Mouse (Mus musculus): Measurements from ENCODE around the gene Nomo1. TPM values are rescaled to one million over a fixed set of nuclear protein-coding genes. Genes with fewer than 3 reads are reported as not detected.

Nomo1 gene
- polyA plus RNA-seq, 1 experiment from 2014 or later: 19.9 TPM

DNA sequence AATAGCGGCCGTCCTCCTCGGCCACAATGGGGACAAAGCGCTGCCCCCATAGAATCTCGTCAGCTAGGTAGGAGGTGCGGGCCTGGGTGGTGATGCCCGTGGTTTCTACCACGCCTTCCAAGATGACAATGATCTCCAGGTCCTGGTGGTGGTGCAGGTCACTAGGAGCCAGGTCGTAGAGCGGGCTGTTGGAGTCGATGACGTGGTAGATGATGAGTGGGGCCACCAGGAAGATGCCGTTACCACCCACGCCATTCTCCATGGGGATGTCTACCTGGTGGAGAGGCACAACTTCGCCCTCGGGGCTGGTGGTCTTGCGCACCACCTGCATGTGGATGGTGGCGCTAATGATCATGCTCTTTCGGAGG is 65.4 kb downstream of the Nomo1 start:
- Histone ChIP-seq H3K9me3 (ENCODE audit: low read length) (no peaks in the 10 kb centered on the region), H3K4me3 (ENCODE audit: low read depth, low read length) (no peak overlapping the region), H3K9ac (replicated peaks) (no peak overlapping the region), H3K4me1 (ENCODE audit: insufficient read depth) (0 out of 2 replicates have a peak, but pooled peaks cover 4% of the 10 kb centered on the region), H3K36me3 (replicated peaks; ENCODE audit: insufficient read depth, low read length) (no peaks in the 10 kb centered on the region), H3K4me2 (ENCODE audit: low read depth, low read length) (no peak overlapping the region), H3K27ac (ENCODE audit: low read depth) (no peak overlapping the region), H3K27me3 (ENCODE audit: insufficient read depth, low read length) (peaks cover 20% of the 10 kb centered on the region)
- DNase-seq: no peak
- 84% methylated on average over 19 of the region's 19 CpGs for WGBS (ENCODE audit: insufficient replicate concordance)
- no peak for ATAC-seq
- TF ChIP-seq EP300 (IDR thresholded peaks at IDR 0.05; ENCODE audit: low read depth) (no peak), CTCF (IDR thresholded peaks at IDR 0.05; ENCODE audit: low read depth) (no peak)

DNA sequence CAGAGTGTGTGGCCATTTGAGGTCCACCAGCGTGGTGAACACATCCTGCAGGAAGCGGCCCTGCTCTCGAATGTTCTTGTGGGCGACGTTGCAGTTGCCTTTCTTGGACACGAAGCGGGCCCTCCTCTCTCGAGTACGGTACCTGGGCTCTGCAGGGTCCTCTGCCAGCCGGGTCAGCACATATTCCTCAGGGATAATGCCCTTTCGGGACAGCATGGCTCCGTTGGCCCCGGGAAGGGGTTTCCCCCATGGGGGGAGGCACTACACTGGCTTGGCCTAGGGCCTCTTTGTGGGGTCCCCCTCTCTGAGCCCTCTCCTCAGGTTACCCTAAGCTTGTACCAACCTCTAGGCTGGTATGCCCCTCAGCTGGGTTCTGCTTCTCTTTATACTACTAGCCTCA is 66.2 kb downstream of the Nomo1 start:
- Histone ChIP-seq H3K4me2 (ENCODE audit: low read depth, low read length) (no peak overlapping the region), H3K4me1 (ENCODE audit: insufficient read depth) (0 out of 2 replicates have a peak, but pooled peaks cover 4% of the 10 kb centered on the region)

DNA sequence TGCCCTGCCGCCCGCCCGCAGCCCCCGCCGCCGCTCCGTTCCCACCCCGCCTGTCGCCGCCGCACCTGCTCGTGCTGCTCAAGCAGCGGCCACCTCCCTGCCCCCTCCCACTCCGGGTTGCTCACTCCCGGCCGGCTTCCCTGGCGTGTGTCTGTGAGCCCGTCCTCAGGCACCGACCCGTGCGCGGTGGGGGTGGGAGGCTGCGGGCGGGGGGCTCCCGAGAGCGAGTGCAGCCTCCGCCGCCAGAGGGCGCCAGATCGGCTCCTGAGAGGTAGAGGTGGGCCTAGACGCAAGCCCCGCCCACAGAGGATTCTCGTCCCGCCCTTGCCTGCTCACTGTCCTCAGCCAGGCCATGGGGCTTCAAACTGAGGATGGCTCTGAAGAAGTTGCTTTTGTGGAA is 67.1 kb downstream of the Nomo1 start, which contains the start of gene Kcnj11:
TSS of gene Kcnj11 (minus strand) at position 202 of the 400 bp plus-strand sequence.
- TF ChIP-seq EP300 (IDR thresholded peaks at IDR 0.05; ENCODE audit: low read depth) (no peak), CTCF (IDR thresholded peaks at IDR 0.05; ENCODE audit: low read depth) (peak; percentile 83)
- H3K27ac ChIP-seq (ENCODE audit: low read depth): no peak within 1 kb of the TSS
- no peaks in the 10 kb centered on the region for H3K36me3 ChIP-seq (replicated peaks; ENCODE audit: insufficient read depth, low read length)
- DNase-seq: peak; percentile 86
- 0 out of 2 replicates have a peak, but pooled peaks cover 4% of the 10 kb centered on the region for H3K4me1 ChIP-seq (ENCODE audit: insufficient read depth)
- H3K9me3 ChIP-seq (ENCODE audit: low read length): no peaks in the 10 kb centered on the region
- H3K4me3 ChIP-seq (ENCODE audit: low read depth, low read length): peak within 1 kb of the TSS; percentile 42
- peak within 1 kb of the TSS; percentile 75 for H3K4me2 ChIP-seq (ENCODE audit: low read depth, low read length)
- WGBS (ENCODE audit: insufficient replicate concordance): 2% methylated on average over 27 of the region's 34 CpGs
- H3K27me3 ChIP-seq (ENCODE audit: insufficient read depth, low read length): peaks cover 14% of the 10 kb centered on the region
- ATAC-seq: peak; percentile 83
- H3K9ac ChIP-seq (replicated peaks): 0 out of 2 replicates have a peak within 1 kb of the TSS, but pooled peaks have one; percentile 48

More for the DNA sequence above, 66.2 kb downstream of the Nomo1 start:
- no peak for DNase-seq
- ATAC-seq: no peak
- WGBS (ENCODE audit: insufficient replicate concordance): 59% methylated on average over 13 of the region's 13 CpGs
- no peaks in the 10 kb centered on the region for H3K9me3 ChIP-seq (ENCODE audit: low read length)
- H3K4me3 ChIP-seq (ENCODE audit: low read depth, low read length): no peak overlapping the region
- no peak for TF ChIP-seq EP300 (IDR thresholded peaks at IDR 0.05; ENCODE audit: low read depth)
- no peak for TF ChIP-seq CTCF (IDR thresholded peaks at IDR 0.05; ENCODE audit: low read depth)
- H3K27me3 ChIP-seq (ENCODE audit: insufficient read depth, low read length): peaks cover 20% of the 10 kb centered on the region
- H3K36me3 ChIP-seq (replicated peaks; ENCODE audit: insufficient read depth, low read length): no peaks in the 10 kb centered on the region
- no peak overlapping the region for H3K27ac ChIP-seq (ENCODE audit: low read depth)
- H3K9ac ChIP-seq (replicated peaks): no peak overlapping the region

DNA sequence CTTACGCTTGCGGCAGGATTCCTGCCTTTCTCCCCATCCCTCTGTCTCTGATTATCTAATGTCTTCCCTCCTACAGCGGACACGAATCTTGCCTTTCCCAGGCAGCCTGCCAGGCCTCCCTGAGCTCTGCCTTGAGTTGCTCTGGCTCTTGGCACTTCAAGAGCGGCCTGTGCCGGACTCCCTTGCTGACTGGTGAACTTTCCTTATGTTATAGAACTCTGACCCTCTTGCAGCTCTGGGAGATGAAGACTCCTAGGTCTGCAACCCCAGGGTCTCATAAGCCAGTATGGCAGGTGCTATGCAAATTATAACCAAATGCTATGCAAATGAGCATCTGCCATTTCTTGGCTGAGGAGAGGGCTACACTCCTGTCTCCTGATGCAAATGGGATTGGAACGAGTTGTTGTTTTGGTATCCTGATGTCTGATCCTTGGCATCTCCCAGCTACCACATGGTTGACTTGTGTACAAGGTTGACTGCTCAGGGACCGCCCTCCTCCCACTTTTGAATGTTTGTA is 69.6 kb downstream of the Nomo1 start:
- Histone ChIP-seq H3K27me3 (ENCODE audit: insufficient read depth, low read length) (peaks cover 11% of the 10 kb centered on the region), H3K27ac (ENCODE audit: low read depth) (no peak overlapping the region), H3K9me3 (ENCODE audit: low read length) (no peaks in the 10 kb centered on the region), H3K36me3 (replicated peaks; ENCODE audit: insufficient read depth, low read length) (no peaks in the 10 kb centered on the region), H3K4me3 (ENCODE audit: low read depth, low read length) (no peak overlapping the region), H3K4me1 (ENCODE audit: insufficient read depth) (0 out of 2 replicates have a peak, but pooled peaks cover 4% of the 10 kb centered on the region), H3K9ac (replicated peaks) (no peak overlapping the region), H3K4me2 (ENCODE audit: low read depth, low read length) (no peak overlapping the region)
- ATAC-seq (no peak), DNase-seq (no peak)
- TF ChIP-seq CTCF (IDR thresholded peaks at IDR 0.05; ENCODE audit: low read depth) (no peak), EP300 (IDR thresholded peaks at IDR 0.05; ENCODE audit: low read depth) (no peak)
- WGBS (ENCODE audit: insufficient replicate concordance): 78% methylated on average over 8 of the region's 8 CpGs

DNA sequence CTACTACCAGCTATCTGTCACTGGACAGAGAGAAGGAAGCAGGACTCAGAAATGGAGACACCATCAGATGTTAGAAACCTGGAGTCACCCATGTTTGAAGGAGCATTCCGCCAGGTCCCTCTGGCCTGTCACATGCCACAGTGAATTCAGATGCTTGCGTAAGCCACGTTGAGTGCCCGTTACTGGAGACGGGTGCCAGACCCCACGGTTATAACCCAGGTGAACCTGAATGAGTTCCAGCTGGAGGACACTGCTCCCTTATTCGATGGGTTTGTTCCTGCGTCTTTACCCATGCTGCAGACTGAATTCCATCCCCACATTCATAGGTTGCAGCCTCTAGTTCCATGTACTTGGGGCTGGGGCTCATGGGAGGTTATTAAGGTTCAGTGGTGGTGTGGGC is 70.3 kb downstream of the Nomo1 start:
- WGBS (ENCODE audit: insufficient replicate concordance): 80% methylated on average over 8 of the region's 8 CpGs
- Histone ChIP-seq H3K4me1 (ENCODE audit: insufficient read depth) (0 out of 2 replicates have a peak, but pooled peaks cover 4% of the 10 kb centered on the region), H3K9ac (replicated peaks) (no peak overlapping the region), H3K27me3 (ENCODE audit: insufficient read depth, low read length) (peaks cover 11% of the 10 kb centered on the region), H3K9me3 (ENCODE audit: low read length) (no peaks in the 10 kb centered on the region), H3K27ac (ENCODE audit: low read depth) (no peak overlapping the region), H3K4me3 (ENCODE audit: low read depth, low read length) (no peak overlapping the region), H3K36me3 (replicated peaks; ENCODE audit: insufficient read depth, low read length) (no peaks in the 10 kb centered on the region), H3K4me2 (ENCODE audit: low read depth, low read length) (no peak overlapping the region)
- no peak for DNase-seq
- no peak for TF ChIP-seq EP300 (IDR thresholded peaks at IDR 0.05; ENCODE audit: low read depth)
- TF ChIP-seq CTCF (IDR thresholded peaks at IDR 0.05; ENCODE audit: low read depth): no peak
- ATAC-seq: no peak

DNA sequence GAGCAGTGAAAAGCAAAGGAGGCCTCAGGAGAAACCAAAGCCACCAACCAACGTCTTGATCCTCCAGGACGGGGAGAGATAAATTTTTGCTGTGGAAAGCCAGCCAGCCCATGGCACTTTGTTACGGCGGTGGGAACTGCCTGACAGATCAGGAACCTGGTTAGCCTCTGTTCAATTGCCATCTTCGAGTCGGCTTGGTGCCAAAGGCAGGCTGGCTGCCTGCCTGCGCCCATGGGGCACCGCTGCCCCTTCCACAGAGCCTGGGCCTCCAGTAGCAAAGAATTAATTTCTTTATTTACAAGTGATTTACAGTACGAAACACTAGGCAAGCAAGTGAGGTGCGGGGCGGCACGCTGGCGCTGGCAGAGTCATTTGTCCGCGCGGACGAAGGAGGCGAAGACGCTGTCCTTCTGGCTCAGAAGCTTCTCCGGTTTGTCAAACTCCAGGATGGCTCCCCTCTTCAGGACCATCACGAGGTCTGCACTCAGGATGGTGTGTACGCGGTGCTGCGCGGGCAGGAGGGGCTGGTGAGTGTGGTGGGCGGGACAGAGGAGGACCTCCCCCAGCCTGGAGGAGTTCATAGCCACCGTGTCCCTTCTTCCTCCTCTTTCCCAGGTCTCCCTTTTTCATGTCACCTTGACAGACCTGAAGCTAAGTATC is 70.9 kb downstream of the Nomo1 start:
- H3K27ac ChIP-seq (ENCODE audit: low read depth): no peak overlapping the region

More for the DNA sequence above, 70.9 kb downstream of the Nomo1 start:
- peaks cover 11% of the 10 kb centered on the region for H3K27me3 ChIP-seq (ENCODE audit: insufficient read depth, low read length)
- no peaks in the 10 kb centered on the region for H3K9me3 ChIP-seq (ENCODE audit: low read length)
- TF ChIP-seq EP300 (IDR thresholded peaks at IDR 0.05; ENCODE audit: low read depth): no peak
- TF ChIP-seq CTCF (IDR thresholded peaks at IDR 0.05; ENCODE audit: low read depth): no peak
- no peak for ATAC-seq
- H3K36me3 ChIP-seq (replicated peaks; ENCODE audit: insufficient read depth, low read length): no peaks in the 10 kb centered on the region
- H3K4me3 ChIP-seq (ENCODE audit: low read depth, low read length): no peak overlapping the region
- WGBS (ENCODE audit: insufficient replicate concordance): 78% methylated on average over 27 of the region's 27 CpGs
- DNase-seq: no peak
- H3K4me2 ChIP-seq (ENCODE audit: low read depth, low read length): no peak overlapping the region
- H3K4me1 ChIP-seq (ENCODE audit: insufficient read depth): 0 out of 2 replicates have a peak, but pooled peaks cover 4% of the 10 kb centered on the region
- no peak overlapping the region for H3K9ac ChIP-seq (replicated peaks)

All from liver, postnatal 0 days (tissue).